Mouse (Mus musculus): ENCODE data around the gene Gm20696. TPM values are rescaled to one million over a fixed set of nuclear protein-coding genes. Genes with fewer than 3 reads are reported as not detected.

Gene Gm20696
- total and polyA plus RNA-seq, 2 experiments from 2014 or later, result 2.5 to 3.6 TPM

GRCm38 (mm10) chr6:99368118-99368753 is 298.4 kb downstream of the Gm20696 start:
- H3K4me2 ChIP-seq (ENCODE audit: low read depth, low read length), result no peak overlapping the region
- ATAC-seq (no peak), DNase-seq (ENCODE audit: low spot score) (no peak)
- no peaks in the 10 kb centered on the region for H3K9me3 ChIP-seq (ENCODE audit: low read length)
- no peak overlapping the region for H3K4me3 ChIP-seq (ENCODE audit: low read length)
- no peak for TF ChIP-seq CTCF (IDR thresholded peaks at IDR 0.05; ENCODE audit: low read depth)
- no peaks in the 10 kb centered on the region for H3K36me3 ChIP-seq (ENCODE audit: insufficient read depth, low read length)
- H3K27ac ChIP-seq, result no peak overlapping the region
- H3K9ac ChIP-seq (replicated peaks; ENCODE audit: low read length), result no peak overlapping the region
- 84% methylated on average over 4 of the region's 4 CpGs for WGBS
- no peaks in the 10 kb centered on the region for H3K27me3 ChIP-seq (ENCODE audit: insufficient read depth, low read length)
- H3K4me1 ChIP-seq (ENCODE audit: insufficient read depth, low read length), result no peaks in the 10 kb centered on the region

GRCm38 (mm10) chr6:99364545-99364944 is 302.1 kb downstream of the Gm20696 start:
- WGBS, result 51% methylated on average over 6 of the region's 6 CpGs
- H3K4me1 ChIP-seq (ENCODE audit: insufficient read depth, low read length), result no peaks in the 10 kb centered on the region
- no peak overlapping the region for H3K9ac ChIP-seq (replicated peaks; ENCODE audit: low read length)
- TF ChIP-seq CTCF (IDR thresholded peaks at IDR 0.05; ENCODE audit: low read depth), result no peak
- DNase-seq (ENCODE audit: low spot score), result no peak
- no peaks in the 10 kb centered on the region for H3K36me3 ChIP-seq (ENCODE audit: insufficient read depth, low read length)
- no peak for ATAC-seq
- no peaks in the 10 kb centered on the region for H3K9me3 ChIP-seq (ENCODE audit: low read length)
- H3K27me3 ChIP-seq (ENCODE audit: insufficient read depth, low read length), result no peaks in the 10 kb centered on the region
- no peak overlapping the region for H3K4me2 ChIP-seq (ENCODE audit: low read depth, low read length)
- no peak overlapping the region for H3K27ac ChIP-seq
- H3K4me3 ChIP-seq (ENCODE audit: low read length), result no peak overlapping the region

DNA sequence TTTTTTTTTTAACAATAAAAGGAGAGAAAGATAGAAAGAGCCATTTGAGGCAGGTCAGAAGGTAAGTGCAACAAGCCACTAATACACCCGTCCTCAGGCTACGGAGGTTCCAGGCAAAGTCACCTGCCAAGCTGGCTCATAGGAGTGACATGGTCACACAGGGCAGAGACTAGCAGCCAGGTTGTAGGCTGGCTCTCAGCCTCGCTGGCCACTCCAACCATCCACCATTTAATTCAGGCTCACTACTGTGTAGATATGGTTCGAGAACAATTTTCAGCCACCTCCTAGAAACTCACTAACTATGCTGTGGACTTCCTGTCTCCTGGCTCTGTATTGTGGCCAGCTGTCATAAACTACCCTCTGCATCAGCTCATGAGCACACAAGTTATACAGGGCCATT is 306.0 kb downstream of the Gm20696 start:
- no peaks in the 10 kb centered on the region for H3K4me1 ChIP-seq (ENCODE audit: insufficient read depth, low read length)
- no peak overlapping the region for H3K9ac ChIP-seq (replicated peaks; ENCODE audit: low read length)
- H3K36me3 ChIP-seq (ENCODE audit: insufficient read depth, low read length), result no peaks in the 10 kb centered on the region
- H3K4me2 ChIP-seq (ENCODE audit: low read depth, low read length), result no peak overlapping the region
- H3K9me3 ChIP-seq (ENCODE audit: low read length), result no peaks in the 10 kb centered on the region
- H3K27me3 ChIP-seq (ENCODE audit: insufficient read depth, low read length), result no peaks in the 10 kb centered on the region
- no peak overlapping the region for H3K4me3 ChIP-seq (ENCODE audit: low read length)
- WGBS, result 89% methylated on average over 4 of the region's 4 CpGs
- DNase-seq (ENCODE audit: low spot score) (no peak), ATAC-seq (no peak)
- no peak for TF ChIP-seq CTCF (IDR thresholded peaks at IDR 0.05; ENCODE audit: low read depth)
- no peak overlapping the region for H3K27ac ChIP-seq

DNA sequence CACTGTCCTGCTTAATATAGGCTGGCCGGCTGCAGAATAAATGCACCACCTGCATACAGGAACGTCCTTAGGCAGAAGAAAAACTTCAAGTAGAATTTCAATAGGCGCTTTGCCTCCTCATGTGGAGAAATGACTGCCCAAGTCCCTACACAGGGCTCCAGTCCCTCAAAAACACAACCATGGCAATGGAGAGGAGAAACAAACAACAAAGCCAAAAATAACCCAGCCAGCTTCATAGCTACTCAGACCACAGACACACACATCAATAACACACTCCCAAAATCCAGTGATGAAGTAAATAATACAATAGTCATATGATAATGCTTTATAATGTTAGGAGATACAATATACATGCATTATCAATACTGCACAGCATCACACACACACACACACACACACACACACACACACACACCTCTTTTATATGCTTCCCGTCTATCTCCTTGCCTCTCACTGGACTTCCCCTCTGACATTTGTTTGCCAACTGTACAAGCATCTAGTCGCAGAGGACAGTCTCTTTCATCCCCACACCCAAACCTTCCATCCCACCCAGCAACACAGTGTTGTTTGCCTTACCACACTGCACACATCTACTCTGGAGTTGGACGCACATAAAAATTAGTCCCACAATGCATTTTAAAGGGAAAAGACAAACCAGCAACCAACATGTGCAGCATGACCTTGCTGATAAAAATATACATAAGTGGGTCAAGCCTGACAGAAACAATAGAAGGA is 306.7 kb downstream of the Gm20696 start:
- ATAC-seq, result no peak
- no peaks in the 10 kb centered on the region for H3K9me3 ChIP-seq (ENCODE audit: low read length)
- H3K27me3 ChIP-seq (ENCODE audit: insufficient read depth, low read length), result no peaks in the 10 kb centered on the region
- H3K27ac ChIP-seq, result no peak overlapping the region
- WGBS, result 82% methylated on average over 6 of the region's 6 CpGs
- no peak for DNase-seq (ENCODE audit: low spot score)
- H3K4me2 ChIP-seq (ENCODE audit: low read depth, low read length), result no peak overlapping the region
- no peaks in the 10 kb centered on the region for H3K4me1 ChIP-seq (ENCODE audit: insufficient read depth, low read length)
- no peak for TF ChIP-seq CTCF (IDR thresholded peaks at IDR 0.05; ENCODE audit: low read depth)
- H3K36me3 ChIP-seq (ENCODE audit: insufficient read depth, low read length), result no peaks in the 10 kb centered on the region
- no peak overlapping the region for H3K4me3 ChIP-seq (ENCODE audit: low read length)
- H3K9ac ChIP-seq (replicated peaks; ENCODE audit: low read length), result no peak overlapping the region

GRCm38 (mm10) chr6:99359036-99359698 is 307.4 kb downstream of the Gm20696 start:
- Histone ChIP-seq H3K4me2 (ENCODE audit: low read depth, low read length) (no peak overlapping the region), H3K9ac (replicated peaks; ENCODE audit: low read length) (no peak overlapping the region), H3K9me3 (ENCODE audit: low read length) (no peaks in the 10 kb centered on the region), H3K27ac (no peak overlapping the region), H3K4me1 (ENCODE audit: insufficient read depth, low read length) (no peaks in the 10 kb centered on the region), H3K27me3 (ENCODE audit: insufficient read depth, low read length) (no peaks in the 10 kb centered on the region), H3K36me3 (ENCODE audit: insufficient read depth, low read length) (no peaks in the 10 kb centered on the region), H3K4me3 (ENCODE audit: low read length) (no peak overlapping the region)
- 80% methylated on average over 9 of the region's 9 CpGs for WGBS
- no peak for TF ChIP-seq CTCF (IDR thresholded peaks at IDR 0.05; ENCODE audit: low read depth)
- DNase-seq (ENCODE audit: low spot score) (no peak), ATAC-seq (no peak)

GRCm38 (mm10) chr6:99357931-99358330 is 308.7 kb downstream of the Gm20696 start:
- TF ChIP-seq CTCF (IDR thresholded peaks at IDR 0.05; ENCODE audit: low read depth), result no peak
- no peak overlapping the region for H3K27ac ChIP-seq
- H3K9ac ChIP-seq (replicated peaks; ENCODE audit: low read length), result no peak overlapping the region
- 88% methylated on average over 2 of the region's 2 CpGs for WGBS
- H3K4me3 ChIP-seq (ENCODE audit: low read length), result no peak overlapping the region
- no peak overlapping the region for H3K4me2 ChIP-seq (ENCODE audit: low read depth, low read length)
- no peaks in the 10 kb centered on the region for H3K4me1 ChIP-seq (ENCODE audit: insufficient read depth, low read length)
- DNase-seq (ENCODE audit: low spot score), result no peak
- no peaks in the 10 kb centered on the region for H3K9me3 ChIP-seq (ENCODE audit: low read length)
- ATAC-seq, result no peak
- H3K36me3 ChIP-seq (ENCODE audit: insufficient read depth, low read length), result no peaks in the 10 kb centered on the region
- no peaks in the 10 kb centered on the region for H3K27me3 ChIP-seq (ENCODE audit: insufficient read depth, low read length)

All from hindbrain, postnatal 0 days (tissue).